Mouse (Mus musculus) limb, embryonic 11.5 days (tissue): ENCODE results near the gene Aamp. TPM values are rescaled to one million over a fixed set of nuclear protein-coding genes. Genes with fewer than 3 reads are reported as not detected.

Experiments
- ATAC-seq: fragments of 200-750 bp; cut with Nextera tagmentation; 2 replicates; pipeline ENCODE4 v1.8.0; 2017; ENCODE audit warnings: low read depth; ENCODE audit not compliant: insufficient number of reproducible peaks, low FRiP score, low TSS enrichment
- DNase-seq: peaks from one replicate; pipeline ENCODE4 v3.0.0-alpha.2; 2015; ENCODE audit warnings: low spot score
- H3K27ac ChIP-seq: fragments of 300-500 bp; sonication (generic); replicated peaks from 2 replicates; pipeline ENCODE4 v1.5.1; 2014; ENCODE audit warnings: low read depth, mild to moderate bottlenecking, low read length
- H3K27me3 ChIP-seq: fragments of 300-500 bp; sonication (generic); 2 replicates; pipeline ENCODE4 v1.6.1; 2014; ENCODE audit warnings: mild to moderate bottlenecking, low read length, mixed read lengths; ENCODE audit not compliant: control insufficient read depth, insufficient read depth
- H3K36me3 ChIP-seq: fragments of 300-500 bp; sonication (generic); 2 replicates; pipeline ENCODE4 v1.6.1; 2014; ENCODE audit warnings: mild to moderate bottlenecking, low read length, moderate library complexity, mixed read lengths; ENCODE audit not compliant: control insufficient read depth, insufficient read depth
- H3K4me1 ChIP-seq: fragments of 300-500 bp; sonication (generic); 2 replicates; pipeline ENCODE4 v1.6.1; 2014; ENCODE audit warnings: low read length, mixed read lengths; ENCODE audit not compliant: control insufficient read depth, insufficient read depth
- H3K4me2 ChIP-seq: fragments of 300-500 bp; sonication (generic); 2 replicates; pipeline ENCODE4 v1.6.1; 2014; ENCODE audit warnings: low read depth, mild to moderate bottlenecking, moderate library complexity; ENCODE audit not compliant: severe bottlenecking
- H3K4me3 ChIP-seq: fragments of 300-500 bp; sonication (generic); 2 replicates; pipeline ENCODE4 v1.5.1; 2014; ENCODE audit warnings: low read depth, low read length
- H3K9ac ChIP-seq: fragments of 300-500 bp; sonication (generic); 2 replicates; pipeline ENCODE4 v1.6.1; 2014; ENCODE audit warnings: mild to moderate bottlenecking, low read length
- H3K9me3 ChIP-seq: fragments of 300-500 bp; sonication (generic); 2 replicates; pipeline ENCODE4 v1.6.1; 2016; ENCODE audit warnings: low read length; ENCODE audit not compliant: control insufficient read depth
- WGBS: fragments of 180-500 bp; shearing (Covaris S2); extraction: QIAGEN DNeasy Blood & Tissue Kit; methylation state at CpG from one replicate; pipeline ENCODE4 v1.1.7; 2014; 5-methylcytosine and 5-hydroxymethylcytosine counted together
- polyA plus RNA-seq: library from polyadenylated mRNA; unstranded; fragments of >200 nt; fragmentation: Nextera tagmentation; extraction: Ambion mirVana; gene quantifications from 2 replicates; pipeline ENCODE4 v1.2.1, GENCODE M21; 2014

The Aamp gene
- polyA plus RNA-seq, 1 experiment from 2014 or later: 218 TPM

DNA sequence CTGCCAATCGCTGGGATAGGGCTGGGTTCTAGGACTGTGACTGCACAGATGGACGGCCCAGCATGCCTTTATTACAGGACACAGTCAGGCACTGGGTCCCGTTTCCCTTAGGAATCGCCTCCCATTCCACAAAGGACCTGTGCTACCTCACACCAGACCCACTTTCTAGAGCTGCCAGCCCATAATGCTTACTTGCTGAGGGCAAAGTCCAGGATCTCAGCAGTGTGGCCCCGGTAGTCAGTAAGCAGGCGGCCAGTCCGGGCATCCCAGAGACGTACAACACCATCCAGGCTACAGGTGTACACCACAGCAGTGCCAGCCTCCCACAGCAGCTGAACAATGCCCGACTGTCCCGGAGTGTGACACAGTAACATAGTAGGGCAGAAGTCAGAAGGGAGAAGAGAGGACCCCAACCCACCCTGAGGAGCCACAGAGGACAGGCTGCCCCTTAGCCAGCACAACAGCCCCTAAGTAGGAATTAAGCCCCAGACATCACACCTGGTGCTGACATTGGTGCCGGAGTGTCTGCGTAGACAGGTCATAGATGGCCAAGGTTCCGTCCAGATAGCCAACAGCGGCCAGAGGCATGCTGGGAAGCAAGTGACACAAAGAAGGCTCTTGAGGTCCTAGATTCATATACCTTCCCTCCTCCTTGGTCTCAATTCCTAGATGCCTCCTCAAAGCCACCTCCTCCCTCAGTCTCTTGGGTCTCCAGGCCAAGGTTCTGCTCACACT is 3.8 kb downstream of the Aamp start:
- 91% methylated on average over 14 of the region's 14 CpGs for WGBS
- DNase-seq (no peak), ATAC-seq (no peak)
- Histone ChIP-seq H3K4me3 (no peak overlapping the region), H3K9me3 (no peaks in the 10 kb centered on the region), H3K27ac (no peak overlapping the region), H3K27me3 (no peaks in the 10 kb centered on the region), H3K36me3 (peaks cover 24% of the 10 kb centered on the region), H3K4me1 (peaks cover 9% of the 10 kb centered on the region), H3K9ac (no peak overlapping the region), H3K4me2 (no peak overlapping the region)

DNA sequence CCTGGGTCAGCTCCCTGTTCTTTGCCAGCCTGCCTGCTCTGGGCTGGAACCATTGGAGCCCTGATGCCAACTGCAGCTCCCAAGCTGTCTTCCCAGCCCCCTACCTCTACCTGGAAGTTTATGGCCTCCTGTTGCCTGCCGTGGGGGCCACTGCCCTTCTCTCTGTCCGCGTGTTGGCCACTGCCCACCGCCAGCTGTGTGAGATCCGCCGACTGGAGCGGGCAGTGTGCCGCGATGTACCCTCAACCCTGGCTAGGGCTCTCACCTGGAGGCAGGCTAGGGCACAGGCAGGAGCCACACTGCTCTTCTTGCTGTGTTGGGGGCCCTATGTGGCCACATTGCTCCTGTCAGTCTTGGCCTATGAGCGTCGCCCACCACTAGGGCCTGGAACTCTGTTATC is 5.5 kb downstream of the Aamp start:
- no peak for ATAC-seq
- 87% methylated on average over 11 of the region's 11 CpGs for WGBS

DNA sequence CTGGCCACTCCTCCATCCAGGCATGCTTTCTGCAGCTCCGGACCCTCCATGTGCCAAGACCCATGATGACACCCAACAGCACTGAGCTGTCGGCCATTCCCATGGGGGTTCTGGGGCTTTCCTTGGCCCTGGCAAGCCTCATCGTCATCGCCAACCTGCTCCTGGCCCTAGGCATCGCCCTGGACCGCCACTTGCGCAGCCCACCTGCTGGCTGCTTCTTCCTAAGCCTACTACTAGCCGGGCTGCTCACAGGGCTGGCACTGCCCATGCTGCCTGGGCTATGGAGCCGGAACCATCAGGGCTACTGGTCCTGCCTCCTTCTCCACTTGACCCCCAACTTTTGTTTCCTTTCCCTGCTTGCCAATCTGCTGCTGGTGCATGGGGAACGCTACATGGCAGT is 6.0 kb downstream of the Aamp start, which contains the start of gene Gpbar1:
Gpbar1 (plus strand) TSS at position 13 of the 400 bp plus-strand sequence.
- Histone ChIP-seq H3K27ac (no peak within 1 kb of the TSS), H3K4me3 (no peak within 1 kb of the TSS), H3K4me2 (no peak within 1 kb of the TSS), H3K9ac (no peak within 1 kb of the TSS), H3K27me3 (no peaks in the 10 kb centered on the region), H3K36me3 (peaks cover 24% of the 10 kb centered on the region), H3K4me1 (peaks cover 11% of the 10 kb centered on the region), H3K9me3 (no peaks in the 10 kb centered on the region)
- ATAC-seq (no peak), DNase-seq (no peak)
- WGBS: 93% methylated on average over 10 of the region's 10 CpGs

More for the DNA sequence above, 5.5 kb downstream of the Aamp start:
- Histone ChIP-seq H3K4me1 (peaks cover 14% of the 10 kb centered on the region), H3K27me3 (no peaks in the 10 kb centered on the region), H3K9ac (no peak overlapping the region), H3K9me3 (no peaks in the 10 kb centered on the region), H3K4me2 (no peak overlapping the region), H3K36me3 (peaks cover 24% of the 10 kb centered on the region), H3K4me3 (no peak overlapping the region), H3K27ac (no peak overlapping the region)
- no peak for DNase-seq

DNA sequence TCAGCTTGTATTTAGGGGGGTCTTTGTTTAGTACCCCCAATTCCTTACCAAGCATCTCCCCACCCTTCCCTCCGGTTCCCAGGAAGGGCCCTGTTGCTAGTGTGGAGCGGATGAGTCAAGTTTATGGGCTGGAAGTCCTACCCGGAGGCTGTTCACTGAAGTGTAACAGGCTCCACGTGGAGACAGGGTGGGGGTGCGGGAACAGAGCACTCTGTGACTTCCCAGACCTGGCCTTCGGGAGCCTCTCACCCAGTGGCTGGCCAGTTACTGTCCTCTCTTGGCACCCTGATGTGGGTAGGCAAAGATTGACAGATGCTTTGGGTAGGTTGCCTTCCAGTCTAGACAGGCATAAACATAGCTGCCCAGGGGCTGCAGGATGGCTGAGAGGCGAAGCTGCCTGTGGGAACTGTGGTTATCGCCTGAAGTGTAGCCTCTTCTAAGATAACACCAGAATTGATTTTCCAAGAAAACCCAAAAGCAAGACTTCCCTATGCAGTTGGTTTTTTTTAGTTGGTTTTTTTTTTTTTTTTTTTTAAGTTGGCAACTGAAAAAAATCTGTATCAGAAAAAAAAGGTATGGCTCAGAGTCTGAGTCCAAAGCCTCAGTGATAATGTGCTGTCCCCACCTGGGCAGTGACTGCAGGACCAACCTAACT is 6.5 kb downstream of the Aamp start:
- WGBS: 63% methylated on average over 8 of the region's 8 CpGs

DNA sequence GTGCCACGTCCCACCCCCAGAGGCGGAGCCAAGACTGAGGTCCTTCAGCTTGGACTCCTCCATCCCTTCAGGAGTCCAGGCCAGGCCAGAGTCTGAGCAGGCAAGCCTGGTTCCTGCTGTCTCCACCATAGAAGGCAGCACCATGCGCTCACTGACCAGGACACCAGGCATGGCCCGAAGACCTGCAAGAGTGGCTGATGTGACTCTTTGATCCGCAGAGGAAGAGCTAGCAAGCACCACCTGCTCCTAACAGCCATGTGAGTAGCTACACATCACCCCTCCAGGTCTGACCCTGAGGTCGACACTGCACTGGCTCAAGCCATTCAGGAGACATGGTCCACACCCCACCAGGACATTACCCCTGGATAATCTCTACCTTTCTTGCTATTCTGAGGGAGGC is 7.5 kb downstream of the Aamp start:
- no peak overlapping the region for H3K4me3 ChIP-seq
- peaks cover 10% of the 10 kb centered on the region; the same call in 1 of the 2 replicates for H3K4me1 ChIP-seq
- ATAC-seq (no peak), DNase-seq (no peak)
- no peak overlapping the region for H3K4me2 ChIP-seq
- no peak overlapping the region for H3K9ac ChIP-seq
- no peak overlapping the region for H3K27ac ChIP-seq
- WGBS: 64% methylated on average over 6 of the region's 6 CpGs
- H3K9me3 ChIP-seq: no peaks in the 10 kb centered on the region
- no peaks in the 10 kb centered on the region for H3K27me3 ChIP-seq
- H3K36me3 ChIP-seq: peaks cover 13% of the 10 kb centered on the region

More for the DNA sequence above, 6.5 kb downstream of the Aamp start:
- Histone ChIP-seq H3K27me3 (no peaks in the 10 kb centered on the region), H3K4me2 (no peak overlapping the region), H3K36me3 (peaks cover 21% of the 10 kb centered on the region), H3K9ac (no peak overlapping the region), H3K4me1 (peaks cover 10% of the 10 kb centered on the region; the same call in 1 of the 2 replicates), H3K4me3 (no peak overlapping the region), H3K9me3 (no peaks in the 10 kb centered on the region), H3K27ac (no peak overlapping the region)
- DNase-seq (no peak), ATAC-seq (no peak)

DNA sequence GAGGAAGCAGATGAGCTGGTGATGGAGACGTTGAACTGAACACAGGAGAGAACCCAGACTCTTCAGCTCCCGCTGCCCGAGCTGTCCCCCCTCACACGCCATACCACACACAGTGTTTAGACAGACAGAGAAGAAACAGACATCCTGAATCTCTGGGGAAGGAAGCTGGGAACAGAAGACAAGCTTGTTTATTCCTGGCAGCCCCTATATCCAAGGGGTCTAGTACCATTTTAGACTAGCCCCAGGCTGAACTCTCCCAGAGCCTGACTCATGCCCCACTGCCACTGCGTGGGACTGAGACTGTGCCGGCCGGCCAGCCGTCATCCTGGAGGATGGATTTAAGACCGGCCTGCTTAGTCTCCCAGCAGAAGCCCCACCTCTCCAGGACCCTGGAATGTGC is 9.5 kb downstream of the Aamp start:
- Histone ChIP-seq H3K9me3 (no peaks in the 10 kb centered on the region), H3K27me3 (no peaks in the 10 kb centered on the region), H3K4me3 (no peak overlapping the region), H3K4me2 (no peak overlapping the region), H3K27ac (no peak overlapping the region), H3K36me3 (peaks cover 6% of the 10 kb centered on the region; the same call in 1 of the 2 replicates), H3K4me1 (peaks cover 10% of the 10 kb centered on the region; the same call in 1 of the 2 replicates), H3K9ac (no peak overlapping the region)
- DNase-seq (peak; percentile 42), ATAC-seq (no peak)
- 14% methylated on average over 9 of the region's 9 CpGs for WGBS

DNA sequence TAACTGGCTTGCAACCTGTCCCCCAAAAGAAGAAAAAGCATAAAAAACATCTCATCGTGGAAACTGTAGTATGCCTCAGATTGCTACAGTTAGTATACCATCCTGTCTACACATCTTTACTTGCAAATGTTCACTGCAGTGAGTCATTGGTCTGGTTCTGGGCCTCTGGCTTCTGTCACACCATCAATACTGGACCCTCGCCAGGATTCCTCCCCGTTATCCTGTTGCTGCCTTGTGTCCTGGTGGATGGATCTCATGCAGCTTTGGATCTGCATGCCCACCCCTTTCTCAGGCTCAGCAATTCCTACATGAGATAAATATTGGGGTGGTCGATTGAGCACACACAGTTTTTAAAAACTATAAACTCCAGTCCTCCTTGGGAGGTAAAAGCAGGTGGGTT is 12.9 kb downstream of the Aamp start:
- Histone ChIP-seq H3K27me3 (no peaks in the 10 kb centered on the region), H3K36me3 (peaks cover 5% of the 10 kb centered on the region; the same call in 1 of the 2 replicates), H3K9me3 (no peaks in the 10 kb centered on the region), H3K4me2 (no peak overlapping the region), H3K9ac (no peak overlapping the region), H3K4me3 (no peak overlapping the region), H3K4me1 (peaks cover 10% of the 10 kb centered on the region; the same call in 1 of the 2 replicates), H3K27ac (no peak overlapping the region)
- no peak for DNase-seq
- 80% methylated on average over 4 of the region's 4 CpGs for WGBS
- no peak for ATAC-seq

DNA sequence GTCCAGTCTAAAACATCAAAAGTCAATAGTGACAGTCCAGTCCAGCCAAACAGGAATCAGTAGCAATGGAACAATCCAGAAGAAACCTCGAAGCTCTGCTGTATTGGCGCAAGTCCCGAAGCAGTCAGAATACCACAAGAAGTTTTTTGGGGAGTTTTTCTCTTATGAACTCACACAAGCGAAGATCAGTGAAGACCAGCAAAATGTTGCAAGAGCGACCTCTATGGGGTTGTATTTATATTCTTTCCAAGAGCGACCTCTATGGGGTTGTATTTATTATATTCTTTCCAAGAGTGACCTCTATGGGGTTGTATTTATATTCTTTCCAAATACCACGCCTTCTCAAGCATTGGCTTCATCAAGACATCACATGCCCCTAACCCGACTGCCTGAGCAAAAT is 15.8 kb downstream of the Aamp start:
- peaks cover 25% of the 10 kb centered on the region for H3K36me3 ChIP-seq
- H3K9me3 ChIP-seq: no peaks in the 10 kb centered on the region
- DNase-seq: no peak
- H3K4me2 ChIP-seq: no peak overlapping the region
- WGBS: 92% methylated on average over 8 of the region's 8 CpGs
- H3K4me3 ChIP-seq: no peak overlapping the region
- H3K4me1 ChIP-seq: no peaks in the 10 kb centered on the region
- H3K27ac ChIP-seq: no peak overlapping the region
- no peak overlapping the region for H3K9ac ChIP-seq
- no peak for ATAC-seq
- no peaks in the 10 kb centered on the region for H3K27me3 ChIP-seq
